Mouse (Mus musculus): Measurements from ENCODE around the gene Cysltr2.

DNA sequence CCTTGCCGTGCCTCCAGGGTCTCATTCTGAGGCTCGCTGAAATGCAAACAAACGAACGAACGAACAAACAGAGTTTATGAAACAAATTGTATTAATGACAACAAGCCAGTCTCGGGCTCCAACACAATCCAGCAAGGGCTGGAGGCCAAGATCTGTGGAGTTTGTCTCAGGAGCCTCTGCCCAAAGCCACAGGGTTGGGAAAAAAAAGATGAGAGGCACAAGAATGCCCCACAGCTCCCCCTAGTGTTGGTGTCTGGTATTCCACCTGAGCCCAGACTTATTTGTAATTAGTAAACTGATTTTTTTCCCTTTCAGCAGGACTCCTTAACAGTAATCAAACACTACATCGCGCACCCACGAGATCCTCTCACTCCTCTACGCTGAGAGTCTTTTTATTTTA, 48.6 kb downstream of the Cysltr2 start:
- no peak for TF ChIP-seq POLR2A (IDR thresholded peaks at IDR 0.05; ENCODE audit: low read depth, low read length)
- TF ChIP-seq CTCF (IDR thresholded peaks at IDR 0.05; ENCODE audit: extremely low read depth, insufficient read depth, insufficient read length, insufficient replicate concordance): peak; percentile 49; the same call in 1 of the 2 replicates
